Mouse (Mus musculus) left cerebral cortex, postnatal 25 days (tissue): ENCODE data around the gene Xylb. TPM values are rescaled to one million over a fixed set of nuclear protein-coding genes. Genes with fewer than 3 reads are reported as not detected.

Source experiments
- DNase-seq, 2 experiments: peaks; one replicate each; pipeline ENCODE4 v3.0.0; 2022; ENCODE audit warnings: low spot score in 2 of 2, mixed read lengths in 1 of 2
- intact Hi-C: fragments of 180-260 bp; cut with DNase I; formaldehyde crosslinking; loops from one replicate; pipeline ENCODE4 v1.15.1; 2025
- total RNA-seq, 2 experiments: library from RNA; stranded (reverse); gene quantifications; 2 replicates each; pipeline ENCODE4 v1.2.3; 2021

The Xylb gene
- total RNA-seq, 2 experiments from 2014 or later: 3.3 to 3.8 TPM

DNA sequence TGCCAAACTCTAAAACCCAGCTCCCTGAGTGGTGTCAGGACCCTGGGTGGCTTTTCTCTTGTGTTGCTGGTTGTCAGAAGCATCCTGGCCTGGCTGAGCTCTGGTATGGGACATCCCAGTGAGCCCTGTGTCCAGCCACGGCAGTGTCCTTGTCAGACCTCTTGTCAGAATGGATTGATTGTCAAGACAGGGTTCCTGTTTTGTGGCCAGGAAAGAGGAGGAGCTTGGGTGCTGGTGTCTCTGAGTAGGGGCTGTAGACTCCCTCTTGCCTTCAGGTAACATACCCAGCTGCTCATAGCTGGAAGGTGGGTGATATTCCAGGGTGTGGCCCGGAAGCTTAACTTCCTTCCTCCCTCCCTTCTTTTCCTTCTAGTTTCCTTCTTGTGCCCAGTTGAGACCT, 78.7 kb downstream of the Xylb start:
- intact Hi-C loops: loop anchor here (5.0 to 10.0 kb wide), 2 partner anchors 34 to 181 kb away; partner anchors contain the start of gene Acvr2b
- DNase-seq: no peak

DNA sequence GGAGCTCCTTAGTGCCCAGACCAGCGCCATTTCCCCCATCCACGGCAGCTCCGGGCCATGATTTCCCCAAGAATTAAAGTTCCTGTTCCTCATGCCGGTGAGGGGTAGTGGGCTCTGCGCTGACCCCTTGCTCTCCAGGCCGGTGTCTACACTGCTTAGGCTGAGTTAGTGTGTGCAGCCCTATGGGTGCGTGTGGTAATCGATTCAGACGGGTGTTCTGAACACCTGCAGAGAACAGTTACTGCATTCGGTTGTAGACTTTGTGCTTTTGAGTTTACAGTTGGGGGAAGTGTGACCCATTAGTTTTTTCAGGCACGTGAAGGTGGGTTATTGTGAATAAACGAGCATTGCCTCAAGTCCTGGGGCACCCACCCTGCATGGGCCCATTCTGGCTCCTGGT, 80.9 kb downstream of the Xylb start:
- intact Hi-C loops: loop anchor here (5.0 to 10.0 kb wide), 2 partner anchors 36 to 183 kb away; partner anchors contain the start of gene Acvr2b
- no peak for DNase-seq

DNA sequence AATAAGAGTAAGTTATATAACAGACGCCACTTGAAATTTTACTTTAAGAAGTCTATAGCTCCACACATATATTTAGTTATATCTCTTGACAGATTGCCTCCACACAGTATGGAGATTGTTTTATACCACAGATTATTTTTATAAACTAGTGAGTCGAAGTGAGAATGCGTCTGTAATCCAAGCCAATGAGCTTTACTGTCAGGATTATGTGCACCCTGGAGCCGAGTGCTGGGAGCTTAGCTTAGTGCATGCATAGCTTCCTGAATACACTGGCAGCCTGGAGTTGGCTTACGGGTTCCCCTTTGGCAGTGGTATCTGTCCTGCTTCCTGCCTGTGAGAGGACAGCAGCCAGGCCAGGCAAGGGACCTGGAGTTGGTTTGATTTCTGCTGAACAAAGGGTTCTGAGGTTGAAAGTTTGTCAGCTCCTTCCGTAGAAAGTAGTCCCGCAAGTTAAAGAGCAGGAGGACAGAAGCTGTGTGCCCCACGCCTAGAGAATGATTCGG, 81.4 kb downstream of the Xylb start:
- DNase-seq: peak in 1 of 2 experiments; percentile 66
- intact Hi-C loops: loop anchor here (5.0 to 10.0 kb wide), 2 partner anchors 36 to 184 kb away; partner anchors contain the start of gene Acvr2b

Other genes starting within 250 kb of the Xylb start
- gene Acaa1b, start 200.3 kb upstream of the Xylb start, total RNA-seq: 1 to 10 TPM; 1.3 to 1.9 TPM
- not detected for gene Gm47289, start 198.2 kb upstream of the Xylb start, total RNA-seq
- not detected for gene Slc22a13, start 148.3 kb upstream of the Xylb start, total RNA-seq
- 10 to 100 TPM; 28.0 to 31.4 TPM for gene Oxsr1, start 35.0 kb upstream of the Xylb start, total RNA-seq
- 10 to 100 TPM; 71.4 to 72.6 TPM for gene Acaa1a, start 17.7 kb upstream of the Xylb start, total RNA-seq
- 1 to 10 TPM; 5.4 to 7.3 TPM for gene Myd88, start 16.0 kb upstream of the Xylb start, total RNA-seq
- gene Slc22a14, start 8.2 kb downstream of the Xylb start, total RNA-seq: not detected
- gene Acvr2b, start 44.7 kb downstream of the Xylb start, total RNA-seq: 10 to 100 TPM; 14.9 to 17.7 TPM
- gene Exog, start 87.6 kb downstream of the Xylb start, total RNA-seq: 10 to 100 TPM; 24.7 to 25.6 TPM
- 1 to 10 TPM; 2.9 to 5.1 TPM for gene Scn5a, start 221.6 kb downstream of the Xylb start, total RNA-seq